11 mouse cellular contexts compared by ENCODE assay signal in the genomic region with DNA sequence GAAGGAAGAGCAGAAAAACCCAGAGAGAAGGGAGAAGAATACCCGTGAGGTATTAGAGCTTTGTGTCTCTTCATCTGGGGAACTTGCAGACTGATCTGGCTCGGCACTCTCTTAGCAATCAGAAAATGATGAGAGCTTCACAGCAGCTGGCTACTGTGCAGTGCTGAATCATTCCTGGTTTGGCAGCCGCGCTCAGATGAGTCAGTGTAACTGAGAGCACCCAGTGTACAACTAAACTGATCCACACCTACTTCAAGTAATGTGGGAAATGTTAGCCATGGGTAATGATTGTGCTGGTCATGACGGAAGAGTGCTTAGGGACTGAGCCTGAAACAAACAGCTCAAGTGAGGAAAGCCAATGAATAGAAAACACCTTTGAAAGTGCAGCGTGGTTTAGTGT. TPM values are rescaled to one million over a fixed set of nuclear protein-coding genes. Genes with fewer than 3 reads are reported as not detected.
DNase-seq lines count a peak whose midpoint lies in the region; ATAC-seq and TF ChIP-seq lines count a peak whose summit lies in the region.
"Had no signal": no experiment of that assay in that cellular context is flagged by ENCODE, and none has a peak within 500 bp of the region (broad histone marks: within the 10 kb centered on the region; RNA-seq: fewer than 3 reads in every experiment).

No protein-coding gene starts in this region.

- H3K9ac ChIP-seq in liver, postnatal 0 days (replicated peaks): no peak overlapping the region
- H3K9ac ChIP-seq: lung, embryonic 15.5 days had no signal

- H3K4me2 ChIP-seq in liver, postnatal 0 days (ENCODE audit: low read depth, low read length): no peak overlapping the region
- H3K4me2 ChIP-seq: lung, embryonic 15.5 days had no signal

- 86% methylated on average over 6 of the region's 6 CpGs for WGBS in liver, postnatal 0 days (ENCODE audit: insufficient replicate concordance)

- no peak for TF ChIP-seq CTCF in liver, postnatal 0 days (IDR thresholded peaks at IDR 0.05; ENCODE audit: low read depth)

- no peak overlapping the region for H3K27ac ChIP-seq in liver, postnatal 0 days (ENCODE audit: low read depth)
- H3K27ac ChIP-seq: lung, embryonic 15.5 days had no signal

- no peaks in the 10 kb centered on the region for H3K27me3 ChIP-seq in liver, postnatal 0 days (ENCODE audit: insufficient read depth, low read length)
- H3K27me3 ChIP-seq: lung, embryonic 15.5 days had no signal

- no peak for DNase-seq in frontal cortex, postnatal 10 days (ENCODE audit: low spot score in 2 of 2)
- DNase-seq in Muller cell, postnatal 12 days (ENCODE audit: inconsistent ontology term): peak; percentile 77
- peak; percentile 63 for DNase-seq in gastrocnemius, postnatal 14 days
- peak; percentile 23 to 82 for DNase-seq in left cerebral cortex, postnatal 25 days (ENCODE audit: low spot score in 2 of 2)
- no peak for DNase-seq in ovary, postnatal 36 days (ENCODE audit: low spot score)
- DNase-seq in liver, postnatal 0 days: no peak
- DNase-seq in cerebellum, postnatal 36 days: no peak

- H3K36me3 ChIP-seq in liver, postnatal 0 days (replicated peaks; ENCODE audit: insufficient read depth, low read length): peaks cover 20% of the 10 kb centered on the region; the same call in 1 of the 2 replicates

- no peak for TF ChIP-seq EP300 in liver, postnatal 0 days (IDR thresholded peaks at IDR 0.05; ENCODE audit: low read depth)

- intact Hi-C loops in gastrocnemius, postnatal 14 days (cut with DNase I; ENCODE audit: low total_unique reads): no loop called here
- intact Hi-C loops in left cerebral cortex, postnatal 25 days (cut with DNase I): loop anchor here (2.0 kb wide), 1 partner anchor 18 kb away; no protein-coding TSS in a partner anchor

- H3K4me3 ChIP-seq in liver, postnatal 0 days (ENCODE audit: low read depth, low read length): no peak overlapping the region
- H3K4me3 ChIP-seq: lung, embryonic 15.5 days had no signal

- ATAC-seq in frontal cortex, adult (ENCODE audit: low TSS enrichment): peak; percentile 99
- ATAC-seq in liver, postnatal 0 days: no peak
- ATAC-seq: forebrain, embryonic 14.5 days; hindbrain, embryonic 16.5 days had no signal

- H3K4me1 ChIP-seq in liver, postnatal 0 days (ENCODE audit: insufficient read depth): no peaks in the 10 kb centered on the region
- H3K4me1 ChIP-seq: lung, embryonic 15.5 days had no signal

- no peaks in the 10 kb centered on the region for H3K9me3 ChIP-seq in liver, postnatal 0 days (ENCODE audit: low read length)
- H3K9me3 ChIP-seq: lung, embryonic 15.5 days had no signal

RNA-seq across cellular contexts. Expression of gene Zrsr2, which starts 19.9 kb away (rescaled TPM):
- total RNA-seq in gastrocnemius, postnatal 14 days (2021): 10 to 100 TPM; 13.2 to 14.3 TPM
- 10 to 100 TPM; 46.7 to 47.3 TPM for total RNA-seq in left cerebral cortex, postnatal 25 days (2021)
- polyA plus RNA-seq in liver, postnatal 0 days (2015; fragmentation: Nextera tagmentation; extraction: Ambion mirVana): 18.1 and 19.3 TPM in 2 replicates

RNA-seq across cellular contexts. Expression of gene Ap1s2, which starts 29.8 kb away (rescaled TPM):
- total RNA-seq in gastrocnemius, postnatal 14 days (2021): 10 to 100 TPM; 23.0 to 23.9 TPM
- total RNA-seq in left cerebral cortex, postnatal 25 days (2021): 10 to 100 TPM; 33.1 to 40.0 TPM
- 3.9 and 4.9 TPM in 2 replicates for polyA plus RNA-seq in liver, postnatal 0 days (2015; fragmentation: Nextera tagmentation; extraction: Ambion mirVana)

Comparison
In these comparisons a context has a peak if more than half of its experiments do, and no peak if none do; other contexts are left out.
1. DNase-seq: peak in Muller cell, postnatal 12 days (single experiment), gastrocnemius, postnatal 14 days (single experiment) and left cerebral cortex, postnatal 25 days (2 of 2); none in frontal cortex, postnatal 10 days (0 of 2), ovary, postnatal 36 days (single experiment), liver, postnatal 0 days (single experiment) and cerebellum, postnatal 36 days (0 of 2).